Mouse (Mus musculus): ENCODE measurements at regions not wholly inside any gene's neighbourhood (a gene's known extent, or its start where the extent isn't known, plus 50 kb on each side); places are given as distances from the start of the nearest gene placed in this dataset.

- intact Hi-C loops (cut with DNase I) = no loop called here
- no peak for DNase-seq
Observed at GRCm38 (mm10) chr4:21070198-21070785, 615.5 kb downstream of the Prdm13 start.
